Mouse (Mus musculus) layer of hippocampus, adult 2 months (tissue): Measurements from ENCODE around the gene Tuba1c. TPM values are rescaled to one million over a fixed set of nuclear protein-coding genes. Genes with fewer than 3 reads are reported as not detected.

Experiments
- DNase-seq, 2 experiments: peaks; one replicate each; pipeline ENCODE4 v3.0.0; 2022; ENCODE audit warnings: low spot score in 2 of 2
- H3K27ac ChIP-seq: fragments of 200-600 bp; 2 replicates; pipeline ENCODE4 v1.8.1; 2022
- H3K4me3 ChIP-seq: fragments of 200-600 bp; 2 replicates; pipeline ENCODE4 v1.8.1; 2022; ENCODE audit warnings: mild to moderate bottlenecking
- CTCF ChIP-seq: fragments of 200-600 bp; conservative IDR thresholded peaks from 2 replicates; pipeline ENCODE4 v1.8.1; 2022; ENCODE audit warnings: antibody characterized with exemption, mild to moderate bottlenecking, moderate library complexity
- long read RNA-seq, 2 experiments: library from polyadenylated mRNA; stranded (forward); transcript quantifications; one replicate each; pipeline ENCODE4 v2.0.0; 2021; ENCODE audit warnings: borderline mapping rate in 2 of 2
- total RNA-seq, 2 experiments: library from RNA; stranded (reverse); gene quantifications; 2 replicates each; pipeline ENCODE4 v1.2.3; 2021

Tuba1c gene
- 10 to 100 TPM; 49.6 to 51.1 TPM for total RNA-seq
- long read RNA-seq, experiment 1, partial matches to known transcripts = 1 of 1 reads
- long read RNA-seq, experiment 1, other reads (novel, unspliced or antisense) = 0 of 1 reads
- long read RNA-seq, experiment 2 = 0 reads

GRCm38 (mm10) chr15:99029619-99030584, at the start of gene Tuba1c:
Gene Tuba1c, plus strand, starts transcription at chr15:99029891.
- TF ChIP-seq CTCF = no peak
- Histone ChIP-seq H3K27ac (no peak within 1 kb of the TSS), H3K4me3 (peak within 1 kb of the TSS; percentile 45)
- DNase-seq = peak in 1 of 2 experiments; percentile 4

GRCm38 (mm10) chr15:98980012-98980614, 49.6 kb upstream of the Tuba1c start:
- H3K4me3 ChIP-seq = no peak overlapping the region
- H3K27ac ChIP-seq = no peak overlapping the region
- no peak for DNase-seq
- no peak for TF ChIP-seq CTCF

DNA sequence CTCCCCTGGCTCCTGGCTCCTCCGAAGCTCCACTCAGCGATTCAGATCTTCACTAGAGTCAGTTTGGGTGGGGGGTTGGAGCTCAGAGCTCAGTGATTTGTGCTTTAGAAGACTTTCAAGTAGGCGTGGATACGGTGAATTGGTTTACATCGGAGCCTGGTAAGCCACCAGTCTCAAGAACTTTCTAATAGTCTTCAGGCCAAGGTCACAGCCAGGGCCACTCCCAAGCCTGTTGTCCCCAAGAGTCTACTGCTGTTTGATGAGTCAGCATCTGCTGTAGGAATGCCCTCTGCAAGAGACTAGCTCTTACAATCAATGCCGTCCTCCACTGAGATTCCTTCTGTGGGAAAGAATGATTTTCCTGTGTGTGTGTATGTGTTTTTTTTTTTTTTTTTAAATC, 47.6 kb upstream of the Tuba1c start:
- Histone ChIP-seq H3K27ac (peak overlapping the region; percentile 97), H3K4me3 (no peak overlapping the region)
- TF ChIP-seq CTCF = no peak
- no peak for DNase-seq

- DNase-seq = no peak
- TF ChIP-seq CTCF = no peak
- Histone ChIP-seq H3K27ac (peak overlapping the region; percentile 97), H3K4me3 (peak overlapping the region; percentile 71)
Measured at GRCm38 (mm10) chr15:98983431-98984081, 46.1 kb upstream of the Tuba1c start.

DNA sequence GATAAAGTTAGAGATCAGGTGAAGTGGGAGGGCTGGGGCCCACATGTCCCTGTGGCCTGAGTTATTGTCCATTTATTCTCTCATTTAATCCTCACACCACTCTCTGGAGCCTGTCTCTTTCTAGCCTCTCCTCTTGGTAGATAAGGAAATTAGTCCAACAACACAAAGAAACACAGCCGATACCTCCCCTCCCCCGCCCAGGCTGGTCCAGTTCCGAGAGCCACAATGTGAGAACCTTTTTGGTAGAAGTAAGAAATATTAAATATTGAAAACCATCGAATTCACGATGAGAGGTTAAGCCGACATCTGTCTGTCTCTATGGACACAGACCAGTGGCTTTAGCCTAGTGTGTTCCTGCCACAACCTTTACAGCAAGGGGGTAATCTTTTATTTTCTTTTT, 45.0 kb upstream of the Tuba1c start:
- DNase-seq = no peak
- Histone ChIP-seq H3K27ac (peak overlapping the region; percentile 97), H3K4me3 (peak overlapping the region; percentile 71)
- no peak for TF ChIP-seq CTCF

DNA sequence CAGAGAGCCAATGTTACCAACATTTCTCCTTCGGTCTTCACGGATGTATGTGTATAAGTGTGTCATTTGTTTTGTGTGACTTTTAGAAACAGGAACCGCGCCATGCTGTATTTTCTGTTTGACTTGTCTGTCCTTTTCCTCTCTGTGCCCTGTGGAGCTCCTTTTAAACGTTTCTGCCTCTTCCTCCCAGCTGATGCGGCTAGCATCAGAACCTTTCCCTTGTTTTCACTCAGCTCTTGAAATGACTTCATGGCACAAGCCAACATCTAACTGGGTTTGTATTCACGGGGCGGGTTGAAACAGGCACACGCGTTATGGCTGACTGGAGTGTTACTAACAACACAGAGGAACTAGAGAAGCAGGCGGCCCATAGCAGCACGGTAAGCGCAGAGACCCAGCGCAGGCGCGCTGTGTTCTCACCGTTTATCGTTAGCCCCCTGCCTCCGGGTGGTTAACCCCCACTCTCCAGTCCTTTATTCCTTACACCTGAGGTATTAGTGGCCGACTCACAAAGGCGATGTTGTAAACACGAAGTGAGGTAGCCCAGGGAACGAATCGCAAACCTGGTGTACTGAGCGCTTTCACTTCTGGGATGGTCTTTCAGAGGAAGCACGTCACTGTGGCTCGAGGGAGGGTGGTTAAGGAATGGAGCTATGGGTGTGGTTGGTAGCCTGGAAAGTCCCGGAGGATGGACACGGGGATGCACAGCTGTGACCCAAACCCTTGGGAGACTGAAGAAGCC, 44.3 kb upstream of the Tuba1c start:
- peak overlapping the region; percentile 71 for H3K4me3 ChIP-seq
- DNase-seq = peak; percentile 72 to 78
- H3K27ac ChIP-seq = peak overlapping the region; percentile 97
- TF ChIP-seq CTCF = no peak

- DNase-seq = no peak
- no peak; the same call in 1 of the 2 replicates for TF ChIP-seq CTCF
- H3K27ac ChIP-seq = peak overlapping the region; percentile 97
- peak overlapping the region; percentile 71 for H3K4me3 ChIP-seq
Measured at GRCm38 (mm10) chr15:98985982-98986715, 43.5 kb upstream of the Tuba1c start.

DNA sequence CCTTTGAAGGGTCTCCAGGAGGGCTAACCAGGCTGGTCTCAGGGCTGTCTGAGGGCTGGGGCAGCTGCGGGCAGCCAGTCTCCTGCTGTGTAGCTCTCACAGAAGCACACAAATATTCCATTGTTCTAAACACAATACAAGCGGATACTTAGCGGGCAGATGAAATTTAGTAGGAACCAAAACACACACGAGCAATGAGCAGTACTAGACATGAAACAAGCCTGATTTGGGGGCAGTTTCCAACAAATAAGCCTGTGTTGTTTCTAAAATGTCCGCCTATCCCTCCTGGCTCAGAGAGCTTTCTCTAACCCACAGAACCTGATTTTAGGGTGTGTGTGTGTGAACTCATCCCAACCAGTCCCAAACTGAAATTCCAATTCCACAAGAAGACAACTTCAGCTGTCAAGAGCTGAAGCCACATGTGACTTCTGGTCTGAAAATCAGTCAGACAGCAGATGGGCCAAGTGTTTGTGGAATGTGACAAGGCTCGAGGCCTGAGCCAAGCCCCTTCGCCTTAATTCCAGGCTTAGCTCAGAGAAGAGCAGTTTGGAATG, 42.5 kb upstream of the Tuba1c start:
- H3K4me3 ChIP-seq = peak overlapping the region; percentile 71
- H3K27ac ChIP-seq = peak overlapping the region; percentile 97
- no peak for TF ChIP-seq CTCF
- no peak for DNase-seq

GRCm38 (mm10) chr15:98987661-98988181, 42.0 kb upstream of the Tuba1c start:
- TF ChIP-seq CTCF = no peak
- Histone ChIP-seq H3K4me3 (no peak overlapping the region), H3K27ac (peak overlapping the region; percentile 97)
- no peak for DNase-seq

- Histone ChIP-seq H3K27ac (no peak overlapping the region), H3K4me3 (no peak overlapping the region)
- DNase-seq = no peak
- TF ChIP-seq CTCF = no peak
Measured at GRCm38 (mm10) chr15:98988787-98989186, 40.9 kb upstream of the Tuba1c start.
